Mouse (Mus musculus) kidney, adult 9 months (tissue): Measurements from ENCODE around the gene Abhd13.

Source experiments
- DNase-seq: peaks from one replicate; pipeline ENCODE4 v3.0.0; 2022

Abhd13 gene

GRCm38 (mm10) chr8:9977573-9978314, at the start of gene Abhd13, which contains the start of gene Lig4:
Abhd13 (plus strand) TSS chr8:9977707.
Lig4 (minus strand) TSS chr8:9977686.
- DNase-seq = peak; percentile 99

- no peak for DNase-seq
Observed at GRCm38 (mm10) chr8:9929746-9930445, 47.6 kb upstream of the Abhd13 start.

- peak; percentile 4 for DNase-seq
Observed at GRCm38 (mm10) chr8:9932711-9933110, 44.8 kb upstream of the Abhd13 start.

GRCm38 (mm10) chr8:9934891-9935565, 42.5 kb upstream of the Abhd13 start:
- DNase-seq = peak; percentile 42

- DNase-seq = no peak
Observed at GRCm38 (mm10) chr8:9935574-9935973, 41.9 kb upstream of the Abhd13 start.

GRCm38 (mm10) chr8:9949134-9949890, 28.2 kb upstream of the Abhd13 start:
- no peak for DNase-seq

- DNase-seq = no peak
Observed at GRCm38 (mm10) chr8:9958338-9958737, 19.2 kb upstream of the Abhd13 start.

GRCm38 (mm10) chr8:9959919-9960318, 17.6 kb upstream of the Abhd13 start:
- no peak for DNase-seq

- DNase-seq = no peak
Observed at GRCm38 (mm10) chr8:9971866-9972265, 5.6 kb upstream of the Abhd13 start.

GRCm38 (mm10) chr8:9975276-9975675, 2.2 kb upstream of the Abhd13 start:
- no peak for DNase-seq

- DNase-seq = peak; percentile 99
Observed at GRCm38 (mm10) chr8:9975898-9976611, 1.5 kb upstream of the Abhd13 start.

- DNase-seq = no peak
Observed at GRCm38 (mm10) chr8:9977016-9977415, 491 bp upstream of the Abhd13 start.

- DNase-seq = peak; percentile 27
Observed at GRCm38 (mm10) chr8:9978475-9979230, 1.1 kb downstream of the Abhd13 start.

GRCm38 (mm10) chr8:9979746-9980145, 2.2 kb downstream of the Abhd13 start:
- no peak for DNase-seq

GRCm38 (mm10) chr8:9980188-9980587, 2.7 kb downstream of the Abhd13 start:
- DNase-seq = no peak

GRCm38 (mm10) chr8:10004115-10004514, 26.6 kb downstream of the Abhd13 start:
- DNase-seq = no peak

- DNase-seq = peak; percentile 36
Observed at GRCm38 (mm10) chr8:10006156-10006985, 28.9 kb downstream of the Abhd13 start, which contains the start of gene Tnfsf13b. Tnfsf13b (plus strand) TSS chr8:10006467.

- peak; percentile 17 for DNase-seq
Observed at GRCm38 (mm10) chr8:10006986-10007659, 29.6 kb downstream of the Abhd13 start.

- DNase-seq = no peak
Observed at GRCm38 (mm10) chr8:10007660-10008028, 30.1 kb downstream of the Abhd13 start.

GRCm38 (mm10) chr8:10016252-10016651, 38.7 kb downstream of the Abhd13 start:
- no peak for DNase-seq
